ENCODE assay signal across 9 mouse cellular contexts in the genomic region with DNA sequence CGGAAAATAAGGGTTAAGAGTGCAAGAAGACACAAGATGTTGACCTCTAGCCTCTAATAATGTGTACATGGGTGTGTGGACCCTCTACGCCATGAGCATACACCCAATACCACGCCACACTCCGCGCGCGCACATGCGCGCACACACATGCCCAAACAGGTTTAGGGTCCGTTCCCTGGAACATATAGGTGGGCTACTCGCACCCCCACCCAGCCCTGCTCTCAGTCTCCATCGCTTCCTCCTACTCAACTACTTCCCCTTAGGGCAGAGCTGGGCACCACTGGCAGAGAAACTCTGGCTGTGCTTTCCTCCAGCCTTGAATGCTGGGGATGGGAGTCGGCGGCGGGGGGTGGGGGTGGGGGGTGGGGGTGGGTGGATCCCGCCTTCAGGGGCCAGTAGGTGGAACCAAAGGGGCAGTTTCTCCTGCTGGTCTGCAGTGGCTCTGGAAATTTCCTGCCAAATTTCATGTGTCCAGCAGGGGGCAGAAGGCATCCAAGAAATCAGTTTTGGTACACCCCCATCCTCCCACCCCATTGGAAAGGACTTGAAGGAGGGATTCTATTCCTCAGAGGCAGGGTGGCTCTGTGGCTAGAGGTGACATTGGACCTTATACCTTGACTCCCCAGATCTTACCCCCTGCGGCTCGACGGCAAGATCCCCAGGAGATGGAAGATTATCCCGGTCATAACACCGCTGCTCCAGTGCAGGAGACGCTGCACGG. TPM values are rescaled to one million over a fixed set of nuclear protein-coding genes. Genes with fewer than 3 reads are reported as not detected.
A peak's percentile ranks its signal among the peaks of the same experiment; 100 is the strongest.
DNase-seq lines count a peak whose midpoint lies in the region; ATAC-seq and TF ChIP-seq lines count a peak whose summit lies in the region.
"Had no signal": no experiment of that assay in that cellular context is flagged by ENCODE, and none has a peak within 500 bp of the region (broad histone marks: within the 10 kb centered on the region; RNA-seq: fewer than 3 reads in every experiment).

No protein-coding gene starts in this region.

- no peak overlapping the region for H3K27ac ChIP-seq in intestine, embryonic 14.5 days (ENCODE audit: low read depth)
- H3K27ac ChIP-seq in midbrain, embryonic 13.5 days: no peak overlapping the region
- H3K27ac ChIP-seq in stomach, postnatal 0 days (replicated peaks): no peak overlapping the region

- ATAC-seq in intestine, embryonic 14.5 days (replicated peaks; ENCODE audit: low FRiP score, low TSS enrichment, low read depth): peak; percentile 18; the same call in 1 of the 2 replicates
- peak; percentile 51; the same call in 1 of the 2 replicates for ATAC-seq in midbrain, embryonic 13.5 days
- no peak; the same call in 1 of the 2 replicates for ATAC-seq in stomach, postnatal 0 days (ENCODE audit: low FRiP score, low TSS enrichment)

- TF ChIP-seq EP300 in stomach, postnatal 0 days (optimal IDR thresholded peaks at IDR 0.05): no peak

- 23% methylated on average over 23 of the region's 23 CpGs for WGBS in intestine, embryonic 14.5 days
- 22% methylated on average over 21 of the region's 23 CpGs for WGBS in midbrain, embryonic 13.5 days
- WGBS in stomach, postnatal 0 days: 25% methylated on average over 23 of the region's 23 CpGs

- peak; percentile 74 to 76 for DNase-seq in left cerebral cortex, adult 18-20 months (ENCODE audit: low spot score in 2 of 2)
- no peak for DNase-seq in left cerebral cortex, adult 11 months (ENCODE audit: low spot score)
- peak; percentile 91 to 92 for DNase-seq in cerebellum, postnatal 10 days
- DNase-seq in frontal cortex, postnatal 25 days (ENCODE audit: low spot score in 2 of 2): peak; percentile 53 to 65
- DNase-seq in intestine, embryonic 14.5 days (ENCODE audit: low spot score): peak; percentile 83
- DNase-seq in left cerebral cortex, postnatal 36 days (ENCODE audit: low spot score in 2 of 2): peak; percentile 57 to 67
- DNase-seq in stomach, postnatal 0 days (ENCODE audit: low spot score): peak; percentile 64

- H3K4me3 ChIP-seq in intestine, embryonic 14.5 days (ENCODE audit: low read depth, low read length): no peak overlapping the region
- H3K4me3 ChIP-seq in midbrain, embryonic 13.5 days (replicated peaks): no peak overlapping the region
- H3K4me3 ChIP-seq in stomach, postnatal 0 days (ENCODE audit: low read depth, low read length): no peak overlapping the region
- H3K4me3 ChIP-seq: myocyte had no signal

- H3K9ac ChIP-seq in intestine, embryonic 14.5 days (ENCODE audit: low read length): no peak overlapping the region
- peak overlapping the region; percentile 20; the same call in 1 of the 2 replicates for H3K9ac ChIP-seq in midbrain, embryonic 13.5 days (replicated peaks)
- no peak overlapping the region for H3K9ac ChIP-seq in stomach, postnatal 0 days (ENCODE audit: low read length)

- H3K9me3 ChIP-seq in intestine, embryonic 14.5 days (ENCODE audit: control insufficient read depth, low read length): no peaks in the 10 kb centered on the region
- H3K9me3 ChIP-seq in midbrain, embryonic 13.5 days: no peaks in the 10 kb centered on the region
- no peaks in the 10 kb centered on the region for H3K9me3 ChIP-seq in stomach, postnatal 0 days (ENCODE audit: control insufficient read depth, low read length)

- H3K27me3 ChIP-seq in intestine, embryonic 14.5 days (replicated peaks; ENCODE audit: control insufficient read depth, insufficient read depth, low read length): peaks cover 29% of the 10 kb centered on the region
- H3K27me3 ChIP-seq in midbrain, embryonic 13.5 days: peaks cover 40% of the 10 kb centered on the region
- no peaks in the 10 kb centered on the region for H3K27me3 ChIP-seq in stomach, postnatal 0 days (ENCODE audit: control insufficient read depth, insufficient read depth, low read length)

- H3K36me3 ChIP-seq in intestine, embryonic 14.5 days (ENCODE audit: control insufficient read depth, insufficient read depth, low read length): no peaks in the 10 kb centered on the region
- no peaks in the 10 kb centered on the region for H3K36me3 ChIP-seq in midbrain, embryonic 13.5 days
- no peaks in the 10 kb centered on the region for H3K36me3 ChIP-seq in stomach, postnatal 0 days (ENCODE audit: control insufficient read depth, insufficient read depth, low read length)

- H3K4me2 ChIP-seq in intestine, embryonic 14.5 days (ENCODE audit: low read length): 0 out of 2 replicates have a peak overlapping the region, but pooled peaks have one; percentile 4
- peak overlapping the region; percentile 32 for H3K4me2 ChIP-seq in midbrain, embryonic 13.5 days (replicated peaks)
- no peak overlapping the region for H3K4me2 ChIP-seq in stomach, postnatal 0 days (replicated peaks; ENCODE audit: low read depth)

- H3K4me1 ChIP-seq in intestine, embryonic 14.5 days (replicated peaks; ENCODE audit: control insufficient read depth, insufficient read depth, low read length): peaks cover 3% of the 10 kb centered on the region; the same call in 1 of the 2 replicates
- H3K4me1 ChIP-seq in midbrain, embryonic 13.5 days (replicated peaks): peaks cover 21% of the 10 kb centered on the region
- no peaks in the 10 kb centered on the region for H3K4me1 ChIP-seq in stomach, postnatal 0 days (replicated peaks; ENCODE audit: control insufficient read depth, insufficient read depth)

- TF ChIP-seq CTCF in stomach, postnatal 0 days (IDR thresholded peaks at IDR 0.05; ENCODE audit: low read depth): peak; percentile 81

- intact Hi-C loops in left cerebral cortex, postnatal 36 days (cut with DNase I): loop anchor here (2.0 to 10.0 kb wide), 2 partner anchors 109 to 415 kb away; a partner anchor contains a TSS

RNA-seq across cellular contexts. Expression of a gene that starts 14.8 kb away (rescaled TPM):
- under 1 TPM; 0.44 to 0.80 TPM for total RNA-seq in left cerebral cortex, adult 18-20 months (2021)
- 12.5 and 12.8 TPM in 2 replicates for polyA plus RNA-seq in intestine, embryonic 14.5 days (2014; fragmentation: Nextera tagmentation; extraction: Ambion mirVana)
- total RNA-seq in left cerebral cortex, postnatal 36 days (2021): 1 to 10 TPM; 1.0 to 1.6 TPM
- polyA plus RNA-seq in midbrain, embryonic 13.5 days (2015; fragmentation: Nextera tagmentation; extraction: Ambion mirVana): 7.6 and 8.6 TPM in 2 replicates
- polyA plus RNA-seq in stomach, postnatal 0 days (2015; fragmentation: Nextera tagmentation; extraction: Ambion mirVana): 3.3 and 3.7 TPM in 2 replicates

RNA-seq across cellular contexts. Expression of a gene that starts 20.3 kb away (rescaled TPM):
- total RNA-seq in left cerebral cortex, adult 18-20 months (2021): not detected
- polyA plus RNA-seq in intestine, embryonic 14.5 days (2014; fragmentation: Nextera tagmentation; extraction: Ambion mirVana): not detected in 2 replicates
- not detected for total RNA-seq in left cerebral cortex, postnatal 36 days (2021)
- polyA plus RNA-seq in midbrain, embryonic 13.5 days (2015; fragmentation: Nextera tagmentation; extraction: Ambion mirVana): not detected in 2 replicates
- not detected in 2 replicates for polyA plus RNA-seq in stomach, postnatal 0 days (2015; fragmentation: Nextera tagmentation; extraction: Ambion mirVana)
- polyA plus RNA-seq: myocyte had no signal

RNA-seq across cellular contexts. Expression of a gene that starts 35.6 kb away (rescaled TPM):
- 10 to 100 TPM; 53.4 to 56.8 TPM for total RNA-seq in left cerebral cortex, adult 18-20 months (2021)
- polyA plus RNA-seq in intestine, embryonic 14.5 days (2014; fragmentation: Nextera tagmentation; extraction: Ambion mirVana): 57.0 and 58.5 TPM in 2 replicates
- 10 to 100 TPM; 41.4 to 66.1 TPM for total RNA-seq in left cerebral cortex, postnatal 36 days (2021)
- polyA plus RNA-seq in midbrain, embryonic 13.5 days (2015; fragmentation: Nextera tagmentation; extraction: Ambion mirVana): 132 and 137 TPM in 2 replicates
- 17.3 and 17.9 TPM in 2 replicates for polyA plus RNA-seq in stomach, postnatal 0 days (2015; fragmentation: Nextera tagmentation; extraction: Ambion mirVana)
